8 mouse cellular contexts compared by ENCODE assay signal in genomic region chr16:13447284-13448050, GRCm38 (mm10).
A peak's percentile ranks its signal among the peaks of the same experiment; 100 is the strongest.
DNase-seq lines count a peak whose midpoint lies in the region; ATAC-seq and TF ChIP-seq lines count a peak whose summit lies in the region.

No protein-coding gene starts in this region.

- CTCF ChIA-PET in Patski (lab: Charles Lee), result interaction anchor here (2.0 kb wide), 1 partner anchor 9 kb away, joined by 6 read pairs; no protein-coding TSS in a partner anchor

- TF ChIP-seq CTCF in Patski (IDR thresholded peaks at IDR 0.05), result no peak
- no peak for TF ChIP-seq CTCF in olfactory bulb, adult 2 months (IDR thresholded peaks at IDR 0.05; ENCODE audit: insufficient read depth, low read depth, low read length)

- H3K4me1 ChIP-seq in embryonic facial prominence, embryonic 10.5 days, result peaks cover 33% of the 10 kb centered on the region
- H3K4me1 ChIP-seq in liver, embryonic 15.5 days (replicated peaks), result peaks cover 27% of the 10 kb centered on the region
- H3K4me1 ChIP-seq in olfactory bulb, adult 2 months (ENCODE audit: control insufficient read depth, insufficient read depth, low read length), result peaks cover 13% of the 10 kb centered on the region

- no peak for TF ChIP-seq POLR2A in olfactory bulb, adult 2 months (IDR thresholded peaks at IDR 0.05; ENCODE audit: insufficient read depth, low read depth, low read length)

- POLR2A ChIA-PET in Patski (lab: Charles Lee), result interaction anchor here (0.6 to 0.9 kb wide), 4 partner anchors 27 to 297 kb away, joined by 3 to 6 read pairs (median 4); no protein-coding TSS in a partner anchor

- H3K27ac ChIP-seq in embryonic facial prominence, embryonic 10.5 days (replicated peaks), result peak overlapping the region; percentile 83
- H3K27ac ChIP-seq in liver, embryonic 15.5 days (replicated peaks), result no peak overlapping the region
- no peak overlapping the region for H3K27ac ChIP-seq in olfactory bulb, adult 2 months (ENCODE audit: insufficient read depth, low read depth, low read length)

- H3K9me3 ChIP-seq in embryonic facial prominence, embryonic 10.5 days, result no peaks in the 10 kb centered on the region
- H3K9me3 ChIP-seq in liver, embryonic 15.5 days (replicated peaks), result no peaks in the 10 kb centered on the region

- under 1% methylated on average over 42 of the region's 43 CpGs for WGBS in embryonic facial prominence, embryonic 10.5 days
- WGBS in liver, embryonic 15.5 days (ENCODE audit: insufficient replicate concordance), result under 1% methylated on average over 38 of the region's 43 CpGs
- 1% methylated on average over 41 of the region's 43 CpGs for WGBS in olfactory bulb, adult 2 months

- DNase-seq in 3T3-L1 (ENCODE audit: low read depth, low spot score), result peak; percentile 44
- no peak for DNase-seq in Patski (ENCODE audit: low read depth, low spot score)
- peak; percentile 69 for DNase-seq in embryonic facial prominence, embryonic 10.5 days (ENCODE audit: low spot score)
- peak; percentile 52 to 60 for DNase-seq in heart, adult 18-20 months
- peak; percentile 45 for DNase-seq in kidney, adult 18-20 months

- ATAC-seq in Patski, result peak; percentile 78
- peak; percentile 69; the same call in 1 of the 2 replicates for ATAC-seq in liver, embryonic 15.5 days (ENCODE audit: insufficient read depth)
- no peak for ATAC-seq in monocyte, adult 5-6 weeks (replicated peaks; ENCODE audit: insufficient number of reproducible peaks, low FRiP score, low TSS enrichment, poor library complexity, severe bottlenecking)

- H3K9ac ChIP-seq in liver, embryonic 15.5 days, result peak overlapping the region; percentile 48; the same call in 1 of the 2 replicates

- peak overlapping the region; percentile 88 for H3K4me2 ChIP-seq in liver, embryonic 15.5 days

- H3K36me3 ChIP-seq in embryonic facial prominence, embryonic 10.5 days (replicated peaks), result no peaks in the 10 kb centered on the region
- H3K36me3 ChIP-seq in liver, embryonic 15.5 days (replicated peaks), result no peaks in the 10 kb centered on the region

- peak overlapping the region; percentile 86 for H3K4me3 ChIP-seq in embryonic facial prominence, embryonic 10.5 days
- peak overlapping the region; percentile 62 for H3K4me3 ChIP-seq in liver, embryonic 15.5 days (replicated peaks)
- peak overlapping the region; percentile 66 for H3K4me3 ChIP-seq in olfactory bulb, adult 2 months (ENCODE audit: insufficient read depth, low read depth, low read length)

- H3K27me3 ChIP-seq in Patski, result no peaks in the 10 kb centered on the region
- peaks cover 90% of the 10 kb centered on the region for H3K27me3 ChIP-seq in embryonic facial prominence, embryonic 10.5 days (replicated peaks; ENCODE audit: low read depth, poor library complexity, severe bottlenecking)
- H3K27me3 ChIP-seq in liver, embryonic 15.5 days, result peaks cover 56% of the 10 kb centered on the region

- in situ Hi-C loops in Patski (cut with MboI; ENCODE audit: low pct_unique_long_range_greater_than_20kb), result loop anchor here (10.0 kb wide), 1 partner anchor 157 kb away; no protein-coding TSS in a partner anchor
